Mouse (Mus musculus) thymus, postnatal 10 days (tissue): ENCODE measurements around the gene Il15ra.

Experiments used
- DNase-seq, 2 experiments: peaks; one replicate each; pipeline ENCODE4 v3.0.0; 2021; ENCODE audit warnings: low spot score in 2 of 2

Gene Il15ra

GRCm38 (mm10) chr2:11708538-11708937 lies 3.4 kb downstream of the Il15ra start:
- no peak for DNase-seq

GRCm38 (mm10) chr2:11710101-11710500 lies 5.0 kb downstream of the Il15ra start:
- DNase-seq, result peak; percentile 13 to 58

GRCm38 (mm10) chr2:11712483-11712990 lies 7.4 kb downstream of the Il15ra start:
- no peak for DNase-seq

- DNase-seq, result no peak
Observed at GRCm38 (mm10) chr2:11713021-11713420, 7.9 kb downstream of the Il15ra start.

- no peak for DNase-seq
Observed at GRCm38 (mm10) chr2:11714535-11714934, 9.4 kb downstream of the Il15ra start.

- DNase-seq, result no peak
Observed at GRCm38 (mm10) chr2:11718573-11718972, 13.5 kb downstream of the Il15ra start.

GRCm38 (mm10) chr2:11722564-11722963 lies 17.5 kb downstream of the Il15ra start:
- DNase-seq, result no peak

- DNase-seq, result no peak
Observed at GRCm38 (mm10) chr2:11727574-11727973, 22.5 kb downstream of the Il15ra start.

GRCm38 (mm10) chr2:11729091-11729490 lies 24.0 kb downstream of the Il15ra start:
- no peak for DNase-seq

- DNase-seq, result no peak
Observed at GRCm38 (mm10) chr2:11732978-11733377, 27.9 kb downstream of the Il15ra start.

- no peak for DNase-seq
Observed at GRCm38 (mm10) chr2:11735853-11736252, 30.8 kb downstream of the Il15ra start.

- no peak for DNase-seq
Observed at GRCm38 (mm10) chr2:11738794-11739193, 33.7 kb downstream of the Il15ra start.

GRCm38 (mm10) chr2:11739516-11740051 lies 34.5 kb downstream of the Il15ra start:
- DNase-seq, result no peak

GRCm38 (mm10) chr2:11762541-11762940 lies 57.5 kb downstream of the Il15ra start:
- no peak for DNase-seq

- no peak for DNase-seq
Observed at GRCm38 (mm10) chr2:11765694-11766093, 60.6 kb downstream of the Il15ra start.

- no peak for DNase-seq
Observed at GRCm38 (mm10) chr2:11766485-11767160, 61.5 kb downstream of the Il15ra start.

- no peak for DNase-seq
Observed at GRCm38 (mm10) chr2:11767161-11767545, 62.1 kb downstream of the Il15ra start.

- no peak for DNase-seq
Observed at GRCm38 (mm10) chr2:11771701-11772100, 66.6 kb downstream of the Il15ra start.

GRCm38 (mm10) chr2:11772401-11772800 lies 67.3 kb downstream of the Il15ra start:
- DNase-seq, result no peak

GRCm38 (mm10) chr2:11774426-11774825 lies 69.3 kb downstream of the Il15ra start:
- no peak for DNase-seq

- DNase-seq, result no peak
Observed at GRCm38 (mm10) chr2:11775121-11775520, 70.0 kb downstream of the Il15ra start.

- DNase-seq, result no peak
Observed at GRCm38 (mm10) chr2:11776415-11776814, 71.3 kb downstream of the Il15ra start.
